Mouse (Mus musculus) thymus, postnatal 25 days (tissue): ENCODE results near the gene Sdk1.
A peak's percentile ranks its signal among the peaks of the same experiment; 100 is the strongest.

ENCODE experiments used
- DNase-seq: peaks from one replicate; pipeline ENCODE4 v3.0.0; 2022

The Sdk1 gene

GRCm38 (mm10) chr5:141902544-141903250, 661.4 kb downstream of the Sdk1 start:
- DNase-seq, result no peak

DNA sequence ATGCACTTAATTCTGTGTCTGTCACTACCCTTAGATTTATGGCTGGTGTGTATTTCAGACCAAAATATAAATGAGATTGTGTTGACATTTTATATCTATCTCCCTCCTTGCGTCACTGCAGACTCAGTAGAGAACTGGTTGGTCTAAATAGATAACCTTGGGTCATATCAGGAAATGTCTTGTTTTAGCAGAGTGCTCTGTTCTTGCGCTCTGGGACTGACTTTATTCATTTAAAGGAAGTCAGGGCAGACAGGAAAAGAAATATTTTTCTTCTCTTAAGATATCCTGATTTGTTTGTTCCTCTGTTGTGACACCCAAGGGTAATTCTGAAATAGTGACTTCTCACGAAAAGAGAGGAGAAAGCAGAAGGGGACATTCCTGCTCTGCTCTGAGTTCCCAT, 669.2 kb downstream of the Sdk1 start:
- DNase-seq, result no peak

- DNase-seq, result no peak
These were observed 669.6 kb downstream of the Sdk1 start for GRCm38 (mm10) chr5:141910886-141911285.

GRCm38 (mm10) chr5:141912881-141913280, 671.6 kb downstream of the Sdk1 start:
- no peak for DNase-seq

DNA sequence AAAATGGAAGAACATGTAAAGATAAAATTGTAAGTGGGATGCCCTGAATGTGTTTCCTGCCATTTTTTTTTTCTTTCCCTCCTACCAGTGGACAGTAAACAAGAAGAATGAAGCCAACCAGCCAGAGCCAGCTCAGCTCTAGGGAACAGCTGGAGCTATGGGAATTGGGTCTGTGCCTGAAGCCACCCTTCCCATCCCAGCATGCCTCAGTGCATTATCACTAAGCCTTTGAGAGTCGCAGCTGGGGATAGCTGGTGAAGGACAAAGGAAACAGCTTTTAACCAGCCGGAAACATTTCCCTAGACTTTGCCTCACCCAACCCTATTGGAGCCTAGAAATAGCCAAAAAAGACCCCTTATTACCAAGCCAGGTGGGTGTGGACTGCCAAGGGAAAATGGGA, 675.7 kb downstream of the Sdk1 start:
- DNase-seq, result no peak

GRCm38 (mm10) chr5:141939000-141939399, 697.7 kb downstream of the Sdk1 start:
- no peak for DNase-seq

- DNase-seq, result no peak
These were observed 699.3 kb downstream of the Sdk1 start for GRCm38 (mm10) chr5:141940636-141941035.

- no peak for DNase-seq
These were observed 709.5 kb downstream of the Sdk1 start for GRCm38 (mm10) chr5:141950791-141951190.

- no peak for DNase-seq
These were observed 711.0 kb downstream of the Sdk1 start for GRCm38 (mm10) chr5:141952270-141952669.

DNA sequence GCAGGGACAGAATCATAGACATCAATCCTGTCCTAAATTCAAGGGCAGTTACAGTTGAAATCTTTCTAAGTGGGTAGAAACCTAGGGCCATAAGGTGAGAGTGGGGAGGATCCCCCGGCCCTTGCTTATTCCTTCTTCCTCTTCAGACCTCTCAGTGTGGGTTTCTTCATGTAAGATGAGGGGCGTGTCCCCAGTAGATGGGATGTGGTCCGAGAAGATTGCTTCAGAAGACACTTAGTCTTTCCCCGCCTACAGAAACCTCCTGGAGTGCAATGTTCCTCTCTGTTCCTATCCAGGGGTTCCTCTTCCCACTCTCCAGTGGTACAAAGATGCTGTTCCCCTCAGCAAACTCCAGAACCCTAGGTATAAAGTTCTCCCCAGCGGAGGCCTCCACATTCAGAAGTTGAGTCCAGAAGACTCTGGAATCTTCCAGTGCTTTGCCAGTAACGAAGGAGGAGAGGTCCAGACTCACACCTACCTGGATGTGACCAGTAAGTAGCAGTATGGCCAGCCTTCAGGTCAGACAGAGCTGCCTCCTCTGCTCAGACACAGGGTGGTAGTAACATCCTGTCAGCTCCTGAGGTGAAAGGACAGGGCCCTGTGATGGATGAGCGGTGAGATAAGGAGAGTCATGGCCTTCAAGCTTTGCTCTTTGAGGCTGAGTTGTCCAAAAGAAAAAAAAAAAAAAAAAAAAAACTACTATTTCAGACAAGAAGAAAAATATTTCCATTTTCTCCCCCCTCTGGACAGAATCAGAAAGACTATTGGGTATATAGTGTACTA, 711.6 kb downstream of the Sdk1 start:
- no peak for DNase-seq

DNA sequence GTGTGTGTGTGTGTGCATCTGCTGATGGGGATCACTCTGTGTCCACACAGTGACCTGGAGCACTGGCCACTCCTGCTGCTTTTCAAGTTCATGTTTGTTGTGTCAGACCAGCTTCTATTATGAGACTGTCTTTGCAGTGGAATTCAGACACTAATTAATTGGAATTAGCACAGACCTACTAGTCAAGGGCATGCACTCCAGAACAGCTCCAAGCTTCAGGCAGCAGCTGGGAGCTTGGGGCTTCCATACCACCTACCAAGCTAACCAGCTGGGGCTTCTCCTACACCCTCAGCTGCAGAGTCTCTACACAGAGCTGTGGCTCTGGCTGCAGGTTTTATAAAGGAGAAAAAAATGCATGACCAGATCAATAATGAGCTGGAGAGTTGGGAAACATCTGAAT, 729.8 kb downstream of the Sdk1 start:
- no peak for DNase-seq

DNA sequence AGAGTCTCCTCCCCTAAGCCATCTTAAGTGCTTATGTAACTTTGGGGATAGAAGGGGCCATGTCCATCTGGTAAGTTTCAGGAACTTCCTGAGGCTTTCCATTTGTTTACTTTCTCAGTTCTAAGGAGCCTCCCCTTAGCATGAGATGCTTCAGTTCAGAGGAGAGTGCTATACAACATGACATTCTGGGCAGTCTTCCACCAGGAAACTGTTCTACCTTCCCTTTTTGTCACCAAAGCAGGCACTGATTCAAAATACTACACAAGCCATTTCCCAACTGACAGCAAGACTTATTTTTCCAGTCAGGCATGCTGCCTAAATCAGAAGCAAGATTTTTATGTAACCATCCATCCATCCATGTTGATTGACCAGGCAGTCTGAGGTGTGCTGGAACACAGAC, 738.2 kb downstream of the Sdk1 start:
- no peak for DNase-seq

- no peak for DNase-seq
These were observed 739.5 kb downstream of the Sdk1 start for GRCm38 (mm10) chr5:141980746-141981145.

DNA sequence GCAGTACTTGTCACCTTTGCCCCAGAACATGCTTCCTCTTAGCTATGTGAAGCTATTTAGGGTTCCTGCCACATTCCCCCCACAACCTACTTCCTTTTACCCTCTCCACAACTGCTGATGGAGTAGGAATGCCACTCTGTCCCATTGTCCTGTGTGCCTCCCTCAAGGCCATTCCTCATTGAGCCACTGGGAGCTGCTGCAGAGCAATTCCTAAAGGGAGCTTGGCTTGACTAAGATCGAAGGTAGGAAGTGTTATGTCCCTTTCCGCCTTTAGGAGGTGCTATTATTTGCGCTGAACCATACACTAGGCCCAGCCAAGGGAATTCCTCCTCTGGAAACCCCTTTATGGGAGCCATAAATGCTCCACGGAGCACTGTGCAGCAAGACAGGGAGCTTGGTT, 743.0 kb downstream of the Sdk1 start:
- DNase-seq, result no peak

GRCm38 (mm10) chr5:141985003-141985402, 743.7 kb downstream of the Sdk1 start:
- peak; percentile 80 for DNase-seq

- no peak for DNase-seq
These were observed 744.3 kb downstream of the Sdk1 start for GRCm38 (mm10) chr5:141985551-141985950.

- DNase-seq, result no peak
These were observed 746.1 kb downstream of the Sdk1 start for GRCm38 (mm10) chr5:141987287-141987799.

- no peak for DNase-seq
These were observed 747.4 kb downstream of the Sdk1 start for GRCm38 (mm10) chr5:141988685-141989084.

DNA sequence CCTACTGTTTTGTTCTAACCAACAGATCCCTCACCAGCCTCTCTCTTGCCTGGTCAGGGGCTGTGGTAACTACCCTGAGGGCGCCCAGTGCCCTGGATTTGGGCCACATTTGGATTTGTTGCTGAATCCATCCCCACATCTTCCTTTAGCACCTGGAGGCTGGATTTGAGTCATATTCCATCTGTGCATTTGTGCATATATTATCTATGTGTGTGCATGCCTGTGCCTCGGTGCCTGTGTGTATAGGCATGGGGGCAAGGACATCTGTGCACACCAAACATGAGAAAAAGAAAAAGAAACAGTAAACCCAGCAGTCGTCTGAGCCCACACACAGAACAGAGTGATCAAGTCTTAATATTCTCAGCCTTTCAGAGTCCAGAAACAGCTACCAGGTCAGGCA, 752.9 kb downstream of the Sdk1 start:
- DNase-seq, result no peak

DNA sequence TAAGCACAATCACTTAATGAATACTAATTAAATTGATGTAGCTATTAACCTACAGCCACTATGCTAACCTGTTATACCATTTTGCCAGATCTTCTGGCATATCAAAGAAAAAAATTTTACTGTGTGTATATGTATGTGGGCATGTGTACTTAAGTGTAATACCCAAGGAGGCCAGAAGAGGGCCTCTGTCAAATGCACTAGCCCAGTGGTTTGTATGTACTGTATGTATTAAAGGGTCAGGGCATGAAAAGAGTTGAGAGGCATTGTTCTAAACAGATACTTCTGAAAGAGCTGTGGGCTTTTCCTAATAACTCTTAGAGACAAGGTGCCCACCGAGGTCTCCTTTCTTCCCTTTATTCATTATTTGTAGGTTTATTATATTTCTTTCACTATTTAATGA, 759.0 kb downstream of the Sdk1 start:
- no peak for DNase-seq

DNA sequence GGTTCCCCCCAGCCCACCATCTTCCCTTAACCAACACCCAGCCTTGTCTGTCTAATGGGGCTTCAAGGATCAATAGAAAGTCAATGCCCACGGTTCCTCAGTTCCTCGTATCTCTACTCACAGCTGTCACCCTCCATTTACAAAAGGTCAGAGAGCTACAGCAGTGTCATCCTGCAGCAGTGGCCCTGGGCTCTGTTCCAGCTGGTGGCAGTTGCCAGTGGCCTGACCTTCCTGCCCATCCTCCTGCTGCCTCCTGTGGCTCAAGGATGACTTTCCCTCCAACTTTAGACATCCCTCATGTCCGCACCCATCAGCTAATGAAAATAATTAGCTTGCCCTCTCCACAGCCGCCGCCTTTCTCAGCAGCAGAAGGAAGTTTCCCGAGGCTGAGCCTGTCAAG, 759.8 kb downstream of the Sdk1 start:
- DNase-seq, result no peak

- DNase-seq, result no peak
These were observed 760.7 kb downstream of the Sdk1 start for GRCm38 (mm10) chr5:142001973-142002372.

DNA sequence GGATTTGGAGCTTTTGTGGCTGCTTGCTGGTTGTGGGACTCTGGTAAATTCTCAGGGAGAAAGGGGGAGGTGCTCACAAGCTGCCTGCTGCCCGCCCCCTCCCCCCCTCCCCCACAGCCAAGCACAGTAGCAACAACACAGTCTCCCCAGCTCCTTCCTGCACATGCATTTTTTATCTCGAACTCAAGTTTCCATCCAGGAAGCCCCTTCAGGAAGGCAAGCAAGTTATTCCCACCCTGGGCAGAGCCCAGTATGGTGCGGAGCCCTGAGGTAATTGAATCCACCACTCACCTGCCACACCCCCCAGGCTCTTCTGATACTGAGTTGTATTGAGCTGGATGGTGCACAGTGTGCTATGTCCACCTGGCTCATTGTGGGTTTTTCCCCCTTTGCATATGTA, 768.9 kb downstream of the Sdk1 start:
- DNase-seq, result no peak

- DNase-seq, result no peak
These were observed 775.7 kb downstream of the Sdk1 start for GRCm38 (mm10) chr5:142017001-142017400.
